Mouse (Mus musculus): ENCODE results near the gene Sde2. TPM values are rescaled to one million over a fixed set of nuclear protein-coding genes. Genes with fewer than 3 reads are reported as not detected.

Gene Sde2
- polyA plus RNA-seq, 1 experiment from 2014 or later, result 40.5 TPM

DNA sequence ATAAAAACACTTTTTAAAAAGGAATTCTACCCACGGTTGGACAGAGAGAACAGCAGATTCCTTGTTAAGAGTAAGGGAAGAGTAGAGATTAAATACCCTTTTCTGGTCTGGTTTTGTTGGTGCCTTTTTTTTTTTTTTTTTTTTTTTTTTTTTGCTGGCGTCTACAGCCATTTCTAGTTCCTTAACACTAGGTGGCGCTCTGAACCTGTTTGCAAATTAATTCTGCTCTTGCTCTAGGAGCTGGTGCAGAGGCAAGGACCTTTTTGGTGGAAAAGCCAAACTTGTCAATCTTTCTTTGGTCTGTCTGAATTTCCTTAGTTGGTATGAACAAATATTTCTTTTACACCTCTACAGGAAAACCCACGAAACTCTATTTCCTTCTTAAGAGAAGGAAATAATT is 50.2 kb downstream of the Sde2 start:
- peaks cover 14% of the 10 kb centered on the region for H3K4me1 ChIP-seq
- H3K9ac ChIP-seq, result no peak overlapping the region
- no peak overlapping the region for H3K4me2 ChIP-seq (replicated peaks)
- peaks cover 4% of the 10 kb centered on the region; the same call in 1 of the 2 replicates for H3K36me3 ChIP-seq
- no peak for ATAC-seq (ENCODE audit: low FRiP score, low read depth)
- 1% methylated on average over 4 of the region's 4 CpGs for WGBS
- no peak overlapping the region for H3K4me3 ChIP-seq
- H3K27ac ChIP-seq, result no peak overlapping the region
- 0 out of 2 replicates have a peak, but pooled peaks cover 1% of the 10 kb centered on the region for H3K27me3 ChIP-seq (replicated peaks)
- no peaks in the 10 kb centered on the region for H3K9me3 ChIP-seq

GRCm38 (mm10) chr1:180902915-180903314 is 52.0 kb downstream of the Sde2 start:
- Histone ChIP-seq H3K4me2 (replicated peaks) (no peak overlapping the region), H3K36me3 (peaks cover 20% of the 10 kb centered on the region), H3K9ac (no peak overlapping the region), H3K4me1 (peaks cover 18% of the 10 kb centered on the region), H3K4me3 (no peak overlapping the region), H3K9me3 (no peaks in the 10 kb centered on the region), H3K27ac (no peak overlapping the region), H3K27me3 (replicated peaks) (no peaks in the 10 kb centered on the region)
- WGBS, result 32% methylated on average over 5 of the region's 5 CpGs
- ATAC-seq (ENCODE audit: low FRiP score, low read depth), result no peak

DNA sequence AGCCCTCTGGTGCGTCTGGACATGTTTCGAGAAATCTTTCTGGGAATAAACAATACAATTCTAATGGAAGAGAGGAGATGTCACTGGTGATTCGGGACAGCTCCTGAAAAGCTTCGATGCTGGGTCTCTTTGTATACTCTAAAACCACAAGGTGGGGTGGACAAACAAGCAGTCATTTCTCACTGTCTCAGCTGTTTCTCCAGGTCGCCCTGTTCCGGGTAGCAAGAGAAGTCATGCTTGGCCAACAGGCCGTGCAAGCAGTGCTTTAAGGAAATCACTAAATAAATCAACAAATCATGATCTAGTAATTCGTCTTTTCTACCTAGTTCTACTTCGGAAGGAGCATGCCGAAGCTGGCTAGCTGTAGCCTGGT is 52.7 kb downstream of the Sde2 start:
- Histone ChIP-seq H3K36me3 (peaks cover 27% of the 10 kb centered on the region), H3K27ac (no peak overlapping the region), H3K9ac (no peak overlapping the region), H3K4me1 (peaks cover 18% of the 10 kb centered on the region), H3K4me3 (peak overlapping the region; percentile 79), H3K4me2 (replicated peaks) (peak overlapping the region; percentile 90), H3K27me3 (replicated peaks) (no peaks in the 10 kb centered on the region), H3K9me3 (no peaks in the 10 kb centered on the region)
- no peak for ATAC-seq (ENCODE audit: low FRiP score, low read depth)
- WGBS, result 41% methylated on average over 10 of the region's 10 CpGs

DNA sequence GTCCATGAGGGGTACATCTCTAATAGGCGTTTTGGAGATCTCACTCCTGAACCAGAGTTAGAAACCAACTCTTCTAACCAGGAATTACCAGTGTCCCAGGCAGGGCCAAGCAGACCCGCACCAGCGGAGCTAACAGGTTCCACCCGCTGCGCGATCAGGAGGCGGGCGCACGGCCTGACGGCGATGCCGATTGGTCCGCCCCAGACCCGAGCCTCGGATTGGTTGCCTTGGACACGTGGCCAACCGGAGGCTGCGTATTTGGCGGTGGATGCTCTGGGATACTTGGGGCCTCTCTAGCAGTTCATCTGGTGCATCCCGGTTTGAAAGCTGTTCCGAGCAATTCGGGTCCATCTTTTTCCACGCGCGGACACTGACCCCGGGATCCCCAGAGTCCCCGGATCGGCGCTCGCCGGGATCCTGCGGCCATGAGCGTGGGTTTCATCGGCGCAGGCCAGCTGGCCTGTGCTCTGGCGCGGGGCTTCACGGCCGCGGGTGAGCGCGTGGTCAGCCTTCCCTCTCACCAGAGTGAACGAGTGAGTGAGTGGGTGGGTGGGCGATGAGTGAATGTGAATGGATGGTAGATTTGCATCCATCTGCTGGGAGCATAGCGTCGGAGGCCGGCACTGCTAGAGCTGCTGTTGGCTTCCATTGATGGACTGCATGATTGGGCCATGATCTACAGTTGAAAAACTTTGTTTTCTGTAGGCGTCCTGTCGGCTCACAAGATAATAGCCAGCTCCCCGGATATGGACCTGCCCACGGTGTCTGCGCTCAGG is 53.3 kb downstream of the Sde2 start, which contains the start of gene Pycr2:
Pycr2 (plus strand) TSS at position 255 of the 776 bp plus-strand sequence.
- peak within 1 kb of the TSS; percentile 90 for H3K4me2 ChIP-seq (replicated peaks)
- H3K27me3 ChIP-seq (replicated peaks), result no peaks in the 10 kb centered on the region
- no peaks in the 10 kb centered on the region for H3K9me3 ChIP-seq
- peak within 1 kb of the TSS; percentile 93 for H3K9ac ChIP-seq
- under 1% methylated on average over 52 of the region's 52 CpGs for WGBS
- peaks cover 27% of the 10 kb centered on the region for H3K36me3 ChIP-seq
- peak; percentile 98 for ATAC-seq (ENCODE audit: low FRiP score, low read depth)
- peak within 1 kb of the TSS; percentile 55 for H3K27ac ChIP-seq
- peaks cover 18% of the 10 kb centered on the region for H3K4me1 ChIP-seq
- peak within 1 kb of the TSS; percentile 79 for H3K4me3 ChIP-seq

GRCm38 (mm10) chr1:180904815-180905080 is 53.8 kb downstream of the Sde2 start:
- WGBS, result 4% methylated on average over 5 of the region's 5 CpGs
- peak overlapping the region; percentile 93 for H3K9ac ChIP-seq
- peak; percentile 33; the same call in 1 of the 2 replicates for ATAC-seq (ENCODE audit: low FRiP score, low read depth)
- H3K27ac ChIP-seq, result no peak overlapping the region
- H3K4me3 ChIP-seq, result peak overlapping the region; percentile 79
- no peaks in the 10 kb centered on the region for H3K9me3 ChIP-seq
- peak overlapping the region; percentile 90 for H3K4me2 ChIP-seq (replicated peaks)
- H3K4me1 ChIP-seq, result peaks cover 18% of the 10 kb centered on the region
- H3K27me3 ChIP-seq (replicated peaks), result no peaks in the 10 kb centered on the region
- H3K36me3 ChIP-seq, result peaks cover 27% of the 10 kb centered on the region

GRCm38 (mm10) chr1:180905307-180905706 is 54.4 kb downstream of the Sde2 start:
- H3K27ac ChIP-seq, result no peak overlapping the region
- 69% methylated on average over 6 of the region's 6 CpGs for whole genome bisulfite sequencing
- H3K4me3 ChIP-seq, result peak overlapping the region; percentile 79; the same call in 1 of the 2 replicates
- ATAC-seq (ENCODE audit: low FRiP score, low read depth), result no peak
- H3K27me3 ChIP-seq (replicated peaks), result no peaks in the 10 kb centered on the region
- H3K4me1 ChIP-seq, result peaks cover 18% of the 10 kb centered on the region
- peak overlapping the region; percentile 93 for H3K9ac ChIP-seq
- H3K4me2 ChIP-seq (replicated peaks), result peak overlapping the region; percentile 90
- H3K9me3 ChIP-seq, result no peaks in the 10 kb centered on the region
- peaks cover 27% of the 10 kb centered on the region for H3K36me3 ChIP-seq

GRCm38 (mm10) chr1:180905876-180906275 is 54.9 kb downstream of the Sde2 start:
- peaks cover 27% of the 10 kb centered on the region for H3K36me3 ChIP-seq
- peak overlapping the region; percentile 90 for H3K4me2 ChIP-seq (replicated peaks)
- H3K4me1 ChIP-seq, result peaks cover 18% of the 10 kb centered on the region
- ATAC-seq (ENCODE audit: low FRiP score, low read depth), result no peak
- H3K4me3 ChIP-seq, result no peak overlapping the region
- no peaks in the 10 kb centered on the region for H3K9me3 ChIP-seq
- no peak overlapping the region; the same call in 1 of the 2 replicates for H3K9ac ChIP-seq
- no peaks in the 10 kb centered on the region for H3K27me3 ChIP-seq (replicated peaks)
- no peak overlapping the region for H3K27ac ChIP-seq
- WGBS, result 95% methylated on average over 17 of the region's 17 CpGs

GRCm38 (mm10) chr1:180906461-180907147 is 55.7 kb downstream of the Sde2 start:
- Histone ChIP-seq H3K27me3 (replicated peaks) (no peaks in the 10 kb centered on the region), H3K9ac (no peak overlapping the region), H3K4me2 (replicated peaks) (no peak overlapping the region), H3K4me3 (no peak overlapping the region), H3K9me3 (no peaks in the 10 kb centered on the region), H3K27ac (no peak overlapping the region), H3K4me1 (peaks cover 18% of the 10 kb centered on the region), H3K36me3 (peaks cover 27% of the 10 kb centered on the region)
- ATAC-seq (ENCODE audit: low FRiP score, low read depth), result no peak
- 93% methylated on average over 24 of the region's 24 CpGs for WGBS

DNA sequence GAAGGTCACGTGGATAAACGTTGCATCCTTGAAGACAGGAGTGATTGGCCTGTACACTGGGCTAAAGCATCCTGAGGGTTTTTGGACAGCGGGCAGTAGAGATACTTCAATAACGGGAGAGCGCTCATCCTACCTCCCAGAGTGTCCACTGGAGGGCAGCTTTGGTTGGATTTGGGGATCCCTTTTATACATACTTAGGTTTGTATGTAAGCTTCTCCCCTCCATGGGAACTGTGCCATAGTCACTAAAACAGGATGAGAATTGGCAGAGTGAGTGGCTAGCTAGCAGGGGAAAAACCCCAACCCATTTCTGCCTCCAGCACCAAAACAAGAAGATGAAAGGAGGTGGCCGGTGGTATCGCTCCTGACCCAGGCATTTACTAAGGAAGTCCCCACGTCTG is 60.2 kb downstream of the Sde2 start:
- WGBS, result 52% methylated on average over 8 of the region's 8 CpGs
- Histone ChIP-seq H3K4me3 (no peak overlapping the region), H3K27ac (no peak overlapping the region), H3K4me1 (peaks cover 4% of the 10 kb centered on the region; the same call in 1 of the 2 replicates), H3K27me3 (replicated peaks) (no peaks in the 10 kb centered on the region), H3K36me3 (peaks cover 23% of the 10 kb centered on the region), H3K9ac (no peak overlapping the region), H3K9me3 (no peaks in the 10 kb centered on the region), H3K4me2 (replicated peaks) (no peak overlapping the region)
- ATAC-seq (ENCODE audit: low FRiP score, low read depth), result no peak

- H3K4me2 ChIP-seq (replicated peaks), result no peak overlapping the region
- H3K9ac ChIP-seq, result no peak overlapping the region
- H3K27me3 ChIP-seq (replicated peaks), result no peaks in the 10 kb centered on the region
- peaks cover 18% of the 10 kb centered on the region for H3K36me3 ChIP-seq
- ATAC-seq (ENCODE audit: low FRiP score, low read depth), result no peak
- H3K27ac ChIP-seq, result no peak overlapping the region
- WGBS, result 57% methylated on average over 20 of the region's 20 CpGs
- no peak overlapping the region for H3K4me3 ChIP-seq
- H3K4me1 ChIP-seq, result no peaks in the 10 kb centered on the region
- H3K9me3 ChIP-seq, result no peaks in the 10 kb centered on the region
Measured at GRCm38 (mm10) chr1:180911653-180912287, 60.8 kb downstream of the Sde2 start.

GRCm38 (mm10) chr1:180912792-180913191 is 61.9 kb downstream of the Sde2 start:
- H3K36me3 ChIP-seq, result peaks cover 9% of the 10 kb centered on the region
- no peaks in the 10 kb centered on the region for H3K27me3 ChIP-seq (replicated peaks)
- no peak overlapping the region for H3K9ac ChIP-seq
- no peaks in the 10 kb centered on the region for H3K9me3 ChIP-seq
- no peak overlapping the region for H3K27ac ChIP-seq
- ATAC-seq (ENCODE audit: low FRiP score, low read depth), result no peak
- H3K4me2 ChIP-seq (replicated peaks), result no peak overlapping the region
- no peaks in the 10 kb centered on the region for H3K4me1 ChIP-seq
- WGBS, result 87% methylated on average over 5 of the region's 5 CpGs
- no peak overlapping the region for H3K4me3 ChIP-seq

DNA sequence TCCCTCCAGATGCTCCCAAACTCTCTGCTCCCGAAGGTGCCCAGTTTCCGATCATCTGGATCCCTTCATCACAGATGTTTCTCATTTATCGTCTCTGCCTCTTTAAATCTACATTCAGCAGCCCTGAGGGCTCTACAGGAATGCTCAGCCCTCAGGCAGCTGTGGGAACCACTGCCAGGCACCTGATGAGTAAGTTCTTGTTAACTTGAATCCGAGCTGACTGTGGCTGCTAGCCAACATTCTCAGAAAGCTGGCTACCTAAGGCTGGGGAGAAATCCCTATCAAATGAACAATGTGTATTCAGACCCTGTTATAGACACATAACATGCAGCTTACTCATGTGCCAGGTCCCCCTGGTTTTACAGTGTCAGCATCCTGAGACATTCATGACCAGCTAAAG is 62.9 kb downstream of the Sde2 start:
- 64% methylated on average over 4 of the region's 4 CpGs for WGBS
- H3K4me3 ChIP-seq, result no peak overlapping the region
- no peak for ATAC-seq (ENCODE audit: low FRiP score, low read depth)

More for the DNA sequence above, 62.9 kb downstream of the Sde2 start:
- Histone ChIP-seq H3K4me1 (no peaks in the 10 kb centered on the region), H3K27me3 (replicated peaks) (no peaks in the 10 kb centered on the region), H3K9ac (no peak overlapping the region), H3K9me3 (no peaks in the 10 kb centered on the region), H3K36me3 (no peaks in the 10 kb centered on the region; the same call in 1 of the 2 replicates), H3K4me2 (replicated peaks) (no peak overlapping the region), H3K27ac (no peak overlapping the region)
